ENCODE assay signal across 14 mouse cellular contexts in genomic region chr8:91402980-91403975, GRCm38 (mm10).
DNase-seq lines count a peak whose midpoint lies in the region; ATAC-seq lines count a peak whose summit lies in the region.
"Had no signal": no experiment of that assay in that cellular context is flagged by ENCODE, and none has a peak within 500 bp of the region (broad histone marks: within the 10 kb centered on the region; RNA-seq: fewer than 3 reads in every experiment).

No protein-coding gene starts in this region.

- no peak overlapping the region for H3K9ac ChIP-seq in intestine, embryonic 15.5 days
- H3K9ac ChIP-seq: embryonic facial prominence, embryonic 12.5 days; heart, embryonic 13.5 days; midbrain, embryonic 12.5 days had no signal

- H3K4me1 ChIP-seq in intestine, embryonic 15.5 days (replicated peaks): peaks cover 3% of the 10 kb centered on the region; the same call in 1 of the 2 replicates
- H3K4me1 ChIP-seq: midbrain, embryonic 12.5 days had no signal

- H3K36me3 ChIP-seq in intestine, embryonic 15.5 days: 0 out of 2 replicates have a peak, but pooled peaks cover 4% of the 10 kb centered on the region
- H3K36me3 ChIP-seq: midbrain, embryonic 12.5 days had no signal

- WGBS in intestine, embryonic 15.5 days: 69% methylated on average over 9 of the region's 9 CpGs

- H3K27me3 ChIP-seq in intestine, embryonic 15.5 days (replicated peaks): no peaks in the 10 kb centered on the region
- H3K27me3 ChIP-seq: embryonic facial prominence, embryonic 12.5 days; heart, embryonic 13.5 days; midbrain, embryonic 12.5 days had no signal

- H3K9me3 ChIP-seq in intestine, embryonic 15.5 days: no peaks in the 10 kb centered on the region
- H3K9me3 ChIP-seq: embryonic facial prominence, embryonic 12.5 days; heart, embryonic 13.5 days; midbrain, embryonic 12.5 days had no signal

- DNase-seq in kidney, postnatal 36 days: peak; percentile 38 to 50
- DNase-seq in kidney, adult 18-20 months: no peak
- DNase-seq in heart, adult 9 months (ENCODE audit: low spot score in 2 of 2): peak; percentile 51 to 60
- peak; percentile 40 for DNase-seq in skeletal muscle tissue, adult 2 months (ENCODE audit: low read depth, low spot score)
- DNase-seq in left cerebral cortex, adult 8-10 months (ENCODE audit: low spot score in 2 of 2): no peak
- DNase-seq in right cerebral cortex, postnatal 25 days: no peak
- no peak for DNase-seq in T-cell, adult 2 months (ENCODE audit: low spot score)
- DNase-seq: cerebellum, adult 9-11 months; spleen, adult 18-20 months had no signal

- no peak overlapping the region for H3K4me3 ChIP-seq in intestine, embryonic 15.5 days (replicated peaks)
- H3K4me3 ChIP-seq: embryonic facial prominence, embryonic 12.5 days; heart, embryonic 13.5 days; midbrain, embryonic 12.5 days had no signal

- ATAC-seq in intestine, embryonic 15.5 days: peak; percentile 24; the same call in 1 of the 2 replicates
- ATAC-seq: CD4-positive, CD25-positive, alpha-beta regulatory T cell, adult 4 months had no signal

- H3K27ac ChIP-seq in intestine, embryonic 15.5 days: no peak overlapping the region
- H3K27ac ChIP-seq: embryonic facial prominence, embryonic 12.5 days; heart, embryonic 13.5 days; midbrain, embryonic 12.5 days had no signal

- H3K4me2 ChIP-seq in intestine, embryonic 15.5 days (replicated peaks): no peak overlapping the region
- H3K4me2 ChIP-seq: embryonic facial prominence, embryonic 12.5 days; heart, embryonic 13.5 days; midbrain, embryonic 12.5 days had no signal

Comparison
In these comparisons a context has a peak if more than half of its experiments do, and no peak if none do; other contexts are left out.
1. DNase-seq: peak in kidney, postnatal 36 days (2 of 2), heart, adult 9 months (2 of 2) and skeletal muscle tissue, adult 2 months (single experiment); none in kidney, adult 18-20 months (single experiment), left cerebral cortex, adult 8-10 months (0 of 2), right cerebral cortex, postnatal 25 days (single experiment) and T-cell, adult 2 months (single experiment).